Mouse (Mus musculus): ENCODE measurements around the gene Veph1. TPM values are rescaled to one million over a fixed set of nuclear protein-coding genes. Genes with fewer than 3 reads are reported as not detected.
A peak's percentile ranks its signal among the peaks of the same experiment; 100 is the strongest.

Veph1 gene
- polyA plus RNA-seq, 1 experiment from 2014 or later = 10.0 TPM

DNA sequence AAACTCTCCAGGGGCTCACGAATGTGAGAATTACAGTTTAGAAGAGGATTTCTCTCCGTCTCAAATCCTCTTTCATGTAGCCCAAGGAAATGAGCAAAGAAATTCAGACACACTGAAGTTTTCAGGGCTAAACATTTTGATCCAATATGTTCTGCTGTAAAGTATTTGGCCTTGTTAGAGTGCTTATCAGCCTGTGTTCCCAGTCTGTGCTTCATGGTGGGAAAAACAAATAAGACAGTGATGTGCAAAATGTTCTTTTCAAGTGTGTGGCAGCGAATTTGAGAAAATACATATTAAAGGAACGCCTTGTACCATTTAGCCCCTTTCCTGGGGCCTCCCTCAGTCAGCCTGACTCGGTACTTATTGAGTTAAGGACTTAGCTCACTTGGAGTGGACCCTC, 213.2 kb downstream of the Veph1 start:
- Histone ChIP-seq H3K4me3 (no peak overlapping the region), H3K36me3 (ENCODE audit: poor library complexity, severe bottlenecking) (no peaks in the 10 kb centered on the region), H3K9ac (no peak overlapping the region), H3K4me1 (peaks cover 10% of the 10 kb centered on the region), H3K27me3 (no peaks in the 10 kb centered on the region), H3K27ac (no peak overlapping the region; the same call in 1 of the 2 replicates), H3K9me3 (replicated peaks) (0 out of 2 replicates have a peak, but pooled peaks cover 3% of the 10 kb centered on the region), H3K4me2 (no peak overlapping the region)
- ATAC-seq = peak; percentile 32; the same call in 1 of the 2 replicates
- 65% methylated on average over 5 of the region's 5 CpGs for WGBS

DNA sequence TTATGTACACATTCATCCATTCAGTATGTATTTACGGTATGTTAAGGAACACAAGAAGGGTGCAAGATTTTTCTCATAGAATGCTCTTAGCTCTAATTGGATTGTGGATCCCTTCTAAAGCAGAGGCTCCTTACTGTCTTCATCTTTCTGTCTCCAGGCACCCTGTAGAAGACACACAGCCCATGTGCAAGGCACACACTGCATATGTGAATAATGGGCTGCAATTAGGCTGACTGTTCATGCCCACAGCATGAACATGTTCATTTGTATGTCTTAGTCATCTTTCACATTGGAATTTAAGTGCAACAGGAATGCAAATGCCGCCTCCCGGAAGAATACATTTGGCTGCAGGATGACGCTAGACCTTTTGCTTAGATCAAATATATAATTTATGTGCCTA, 213.7 kb downstream of the Veph1 start:
- 0 out of 2 replicates have a peak, but pooled peaks cover 3% of the 10 kb centered on the region for H3K9me3 ChIP-seq (replicated peaks)
- no peak overlapping the region for H3K9ac ChIP-seq
- ATAC-seq = no peak; the same call in 1 of the 2 replicates
- H3K27ac ChIP-seq = no peak overlapping the region
- no peaks in the 10 kb centered on the region for H3K36me3 ChIP-seq (ENCODE audit: poor library complexity, severe bottlenecking)
- WGBS = 89% methylated on average over 4 of the region's 4 CpGs
- no peaks in the 10 kb centered on the region for H3K27me3 ChIP-seq
- H3K4me3 ChIP-seq = no peak overlapping the region
- H3K4me2 ChIP-seq = no peak overlapping the region
- H3K4me1 ChIP-seq = peaks cover 10% of the 10 kb centered on the region

DNA sequence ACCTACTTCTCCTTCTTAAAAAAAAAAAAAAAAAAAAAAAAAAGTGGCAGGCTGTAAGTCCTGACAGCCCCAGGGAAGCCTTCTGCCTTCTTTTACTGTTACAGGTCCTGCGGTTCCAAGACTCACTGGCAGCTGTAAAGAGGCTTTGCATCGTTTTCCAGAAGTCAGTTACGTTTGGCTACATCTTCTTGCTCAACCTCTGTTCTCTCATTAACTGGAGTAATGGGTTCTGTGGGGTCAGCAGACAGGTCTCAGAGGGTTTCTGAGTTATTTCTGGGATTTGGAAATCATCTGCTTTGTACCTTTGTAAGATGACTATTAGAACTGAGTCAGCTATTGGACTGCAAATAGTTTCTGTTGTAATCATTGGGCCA, 215.3 kb downstream of the Veph1 start:
- Histone ChIP-seq H3K9ac (no peak overlapping the region), H3K36me3 (ENCODE audit: poor library complexity, severe bottlenecking) (no peaks in the 10 kb centered on the region), H3K4me3 (no peak overlapping the region), H3K4me2 (no peak overlapping the region), H3K4me1 (peaks cover 10% of the 10 kb centered on the region), H3K27me3 (no peaks in the 10 kb centered on the region), H3K27ac (no peak overlapping the region), H3K9me3 (replicated peaks) (0 out of 2 replicates have a peak, but pooled peaks cover under 1% of the 10 kb centered on the region)
- 54% methylated on average over 3 of the region's 3 CpGs for WGBS
- no peak for ATAC-seq

DNA sequence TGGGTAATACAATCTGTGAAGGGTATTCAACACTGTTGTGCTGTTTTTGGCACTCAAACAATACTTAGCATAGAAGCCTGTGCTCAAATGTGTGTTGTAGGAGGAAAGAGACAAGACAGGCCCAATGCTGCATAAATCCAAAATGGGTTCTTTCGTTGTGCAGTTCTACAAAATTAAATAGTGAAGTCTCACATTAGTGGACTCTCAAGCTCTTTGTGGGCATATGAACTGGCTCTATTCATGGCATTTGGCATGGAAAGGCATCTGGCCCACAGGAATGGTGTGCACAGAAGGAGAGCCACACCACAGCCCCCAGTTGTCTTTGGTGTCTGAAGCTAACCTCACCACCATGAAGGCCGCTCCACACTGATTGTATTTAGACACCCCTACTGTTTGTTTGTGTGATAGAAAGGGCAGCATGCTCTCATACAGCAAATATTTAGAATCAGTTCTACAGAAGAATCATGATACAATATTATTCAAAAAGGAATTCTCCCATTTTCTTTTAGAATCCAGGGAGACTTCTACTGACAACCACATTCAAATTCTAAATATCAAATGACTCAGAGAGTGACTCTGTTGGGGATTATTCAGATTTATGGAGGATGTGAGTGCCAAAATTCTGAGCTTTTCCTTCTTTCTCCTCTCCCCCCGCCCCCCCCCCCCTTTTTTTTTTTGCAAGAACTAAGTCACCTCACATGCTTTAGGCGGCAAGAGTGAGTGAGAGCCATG, 215.8 kb downstream of the Veph1 start:
- peaks cover 10% of the 10 kb centered on the region for H3K4me1 ChIP-seq
- WGBS = 86% methylated on average over 3 of the region's 4 CpGs
- no peak overlapping the region for H3K4me3 ChIP-seq
- H3K27ac ChIP-seq = no peak overlapping the region
- H3K4me2 ChIP-seq = no peak overlapping the region
- H3K9me3 ChIP-seq (replicated peaks) = no peaks in the 10 kb centered on the region
- no peaks in the 10 kb centered on the region for H3K27me3 ChIP-seq
- H3K36me3 ChIP-seq (ENCODE audit: poor library complexity, severe bottlenecking) = no peaks in the 10 kb centered on the region
- no peak for ATAC-seq
- no peak overlapping the region for H3K9ac ChIP-seq

DNA sequence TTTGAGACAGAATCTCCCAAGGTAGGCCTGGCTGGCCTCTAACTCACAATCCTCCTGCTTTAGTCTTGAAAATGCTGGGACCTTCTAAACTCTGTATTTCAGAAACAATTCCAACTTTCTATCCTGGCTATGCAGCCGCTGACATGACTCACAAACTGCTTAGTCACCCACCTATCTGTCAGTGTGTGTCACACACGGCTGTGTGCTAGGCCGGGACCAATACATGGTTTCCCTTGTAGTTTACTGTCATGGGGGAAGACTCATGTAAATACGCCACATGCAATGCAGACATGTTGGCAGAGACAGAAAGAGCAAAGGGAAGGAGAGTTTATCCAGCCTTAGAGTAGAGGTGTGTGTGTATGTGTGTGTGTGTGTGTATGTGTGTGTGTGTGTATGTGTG, 216.8 kb downstream of the Veph1 start:
- no peaks in the 10 kb centered on the region for H3K9me3 ChIP-seq (replicated peaks)
- H3K4me1 ChIP-seq = peaks cover 10% of the 10 kb centered on the region
- no peak overlapping the region for H3K9ac ChIP-seq
- no peak overlapping the region for H3K27ac ChIP-seq
- 92% methylated on average over 4 of the region's 4 CpGs for WGBS
- ATAC-seq = no peak
- no peak overlapping the region for H3K4me2 ChIP-seq
- no peaks in the 10 kb centered on the region for H3K27me3 ChIP-seq
- no peak overlapping the region for H3K4me3 ChIP-seq
- H3K36me3 ChIP-seq (ENCODE audit: poor library complexity, severe bottlenecking) = no peaks in the 10 kb centered on the region

DNA sequence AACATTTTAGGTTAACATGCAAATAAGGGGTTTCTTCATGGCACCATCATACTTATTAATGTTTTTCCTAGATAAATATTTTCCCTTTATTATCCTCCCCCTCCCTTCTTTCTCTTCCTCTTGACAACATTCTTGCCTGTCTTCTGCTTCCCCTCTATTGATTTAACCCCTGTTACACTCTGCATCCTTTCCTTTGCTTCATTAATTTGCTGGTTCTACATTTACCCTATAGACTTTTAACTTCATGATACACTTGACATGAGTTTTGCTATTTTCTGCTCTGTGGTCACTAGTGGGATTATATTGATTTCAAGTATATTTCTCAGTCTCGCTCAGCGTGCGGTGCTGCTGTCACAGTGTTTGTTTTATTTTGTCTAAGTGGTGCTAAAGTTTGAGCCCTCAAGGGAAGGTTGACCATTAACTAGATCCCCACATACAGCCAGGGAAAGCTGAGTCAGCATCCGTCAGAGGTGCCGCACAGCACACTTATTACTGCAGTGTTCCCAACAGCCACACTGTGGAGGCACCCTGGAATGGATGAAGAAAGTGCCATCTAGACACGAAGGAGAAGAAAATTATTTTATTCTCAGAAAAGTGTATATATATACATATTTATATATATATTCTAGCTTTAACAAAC, 217.6 kb downstream of the Veph1 start:
- H3K4me1 ChIP-seq = peaks cover 8% of the 10 kb centered on the region
- no peaks in the 10 kb centered on the region for H3K27me3 ChIP-seq
- no peak overlapping the region for H3K4me3 ChIP-seq
- no peaks in the 10 kb centered on the region for H3K36me3 ChIP-seq (ENCODE audit: poor library complexity, severe bottlenecking)
- 88% methylated on average over 6 of the region's 6 CpGs for WGBS
- no peak overlapping the region for H3K27ac ChIP-seq
- H3K9me3 ChIP-seq (replicated peaks) = no peaks in the 10 kb centered on the region
- ATAC-seq = no peak
- no peak overlapping the region for H3K4me2 ChIP-seq
- no peak overlapping the region for H3K9ac ChIP-seq

DNA sequence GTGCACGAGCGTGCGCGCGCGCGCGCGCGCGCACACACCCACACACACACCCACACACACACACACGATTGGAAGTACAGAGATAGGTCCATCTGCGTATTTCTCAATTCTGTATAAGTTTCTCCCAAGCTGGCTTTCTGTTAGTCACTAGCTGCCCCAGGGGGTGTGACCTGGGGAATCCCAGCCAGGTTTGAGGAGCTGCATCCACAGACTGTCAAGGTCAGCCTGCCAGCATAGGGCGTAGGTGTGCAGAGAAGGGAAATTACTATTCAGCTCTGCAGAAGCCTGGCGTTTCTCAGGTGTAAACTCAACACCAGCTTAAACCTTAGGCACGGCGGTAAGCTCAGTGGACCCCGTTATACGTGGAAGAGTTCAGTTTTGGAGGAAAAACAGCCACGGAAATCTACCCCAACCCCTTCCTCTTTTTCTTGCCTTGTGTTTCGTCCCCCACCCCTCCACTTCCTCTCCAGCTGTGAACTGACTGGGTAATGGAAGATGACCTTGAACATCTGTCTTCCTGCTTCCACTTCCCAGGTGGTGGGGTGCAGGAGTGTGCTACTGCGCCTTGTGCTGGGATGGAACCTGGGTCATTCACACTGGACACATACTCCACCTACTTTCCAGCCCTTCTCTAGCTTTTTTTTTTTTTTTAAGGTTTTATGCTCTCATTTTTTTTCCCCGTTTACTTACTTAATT, 218.5 kb downstream of the Veph1 start:
- WGBS = 91% methylated on average over 23 of the region's 23 CpGs
- H3K9ac ChIP-seq = no peak overlapping the region
- H3K4me2 ChIP-seq = no peak overlapping the region
- no peak overlapping the region for H3K4me3 ChIP-seq
- no peaks in the 10 kb centered on the region for H3K36me3 ChIP-seq (ENCODE audit: poor library complexity, severe bottlenecking)
- H3K27me3 ChIP-seq = no peaks in the 10 kb centered on the region
- no peak for ATAC-seq
- H3K9me3 ChIP-seq (replicated peaks) = no peaks in the 10 kb centered on the region
- no peak overlapping the region for H3K27ac ChIP-seq
- 0 out of 2 replicates have a peak, but pooled peaks cover under 1% of the 10 kb centered on the region for H3K4me1 ChIP-seq

DNA sequence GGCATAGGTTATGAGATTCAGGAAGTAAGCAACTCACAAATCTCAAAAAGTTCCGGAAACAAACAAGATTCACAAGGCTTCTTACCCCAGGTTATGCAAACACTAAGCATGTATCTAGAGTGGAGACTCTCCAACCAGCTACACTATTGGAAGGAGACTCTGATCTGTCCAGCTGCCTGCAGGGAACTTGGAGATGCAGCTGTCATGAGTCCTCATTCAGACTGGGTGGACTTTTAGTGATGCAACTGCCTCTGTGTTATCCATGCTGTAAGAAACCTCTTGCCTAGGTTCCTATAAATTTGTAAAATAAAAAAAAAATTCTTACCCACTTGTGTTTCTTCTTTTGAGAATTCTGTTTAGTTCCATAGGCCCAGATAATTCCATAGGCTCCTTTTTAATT, 226.4 kb downstream of the Veph1 start:
- Histone ChIP-seq H3K27ac (no peak overlapping the region), H3K9me3 (replicated peaks) (no peaks in the 10 kb centered on the region), H3K4me1 (no peaks in the 10 kb centered on the region), H3K4me2 (no peak overlapping the region), H3K4me3 (no peak overlapping the region), H3K27me3 (no peaks in the 10 kb centered on the region), H3K36me3 (ENCODE audit: poor library complexity, severe bottlenecking) (no peaks in the 10 kb centered on the region), H3K9ac (no peak overlapping the region)
- ATAC-seq = no peak
- 95% methylated on average over 1 of the region's 1 CpGs for WGBS

DNA sequence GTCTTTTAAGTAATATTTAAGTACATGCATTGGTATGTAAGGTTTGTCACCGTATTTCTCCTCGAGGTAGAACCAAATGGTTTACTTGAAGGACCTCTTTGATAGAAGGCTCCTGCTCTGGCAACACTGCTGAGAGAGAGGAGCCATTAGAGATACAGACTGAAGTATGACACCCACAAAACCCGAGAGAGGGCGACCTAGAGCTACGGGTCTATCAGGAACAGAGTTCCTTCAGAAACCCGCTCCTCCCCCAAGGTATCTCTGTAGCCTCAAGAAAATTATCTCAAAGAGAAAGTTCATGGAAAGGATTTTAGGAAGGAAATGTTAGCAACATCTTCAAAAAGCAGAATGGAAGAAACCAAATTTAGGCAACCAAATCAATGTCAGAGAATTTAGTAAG, 232.8 kb downstream of the Veph1 start:
- WGBS = 54% methylated on average over 6 of the region's 6 CpGs
- Histone ChIP-seq H3K27ac (no peak overlapping the region), H3K36me3 (ENCODE audit: poor library complexity, severe bottlenecking) (no peaks in the 10 kb centered on the region), H3K4me2 (no peak overlapping the region), H3K9me3 (replicated peaks) (no peaks in the 10 kb centered on the region), H3K4me3 (no peak overlapping the region), H3K9ac (no peak overlapping the region), H3K27me3 (no peaks in the 10 kb centered on the region), H3K4me1 (no peaks in the 10 kb centered on the region)
- no peak for ATAC-seq

DNA sequence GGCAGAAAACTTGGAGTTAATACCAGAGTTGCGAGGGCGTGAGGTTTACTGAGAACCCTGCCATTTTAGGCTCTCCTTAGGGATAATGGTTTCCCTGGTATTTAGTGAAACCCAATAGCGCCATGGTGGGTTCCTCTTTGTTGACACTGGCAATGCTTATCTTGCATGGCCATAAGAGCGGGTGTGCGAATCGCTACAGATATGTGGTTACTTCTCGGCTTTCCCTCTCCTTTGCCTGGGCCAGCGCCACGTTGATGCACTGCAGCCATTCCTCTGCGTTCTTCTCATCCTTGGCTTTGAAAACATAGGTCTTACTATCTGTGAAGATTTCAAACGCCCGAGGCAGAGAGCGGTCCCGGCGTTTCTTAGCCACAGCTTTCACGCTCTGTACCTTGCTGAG, 239.7 kb downstream of the Veph1 start:
- Histone ChIP-seq H3K27ac (no peak overlapping the region), H3K36me3 (ENCODE audit: poor library complexity, severe bottlenecking) (no peaks in the 10 kb centered on the region), H3K27me3 (no peaks in the 10 kb centered on the region), H3K9ac (no peak overlapping the region), H3K4me1 (no peaks in the 10 kb centered on the region), H3K4me2 (no peak overlapping the region), H3K9me3 (replicated peaks) (no peaks in the 10 kb centered on the region), H3K4me3 (no peak overlapping the region)
- ATAC-seq = no peak
- WGBS = 96% methylated on average over 16 of the region's 16 CpGs

DNA sequence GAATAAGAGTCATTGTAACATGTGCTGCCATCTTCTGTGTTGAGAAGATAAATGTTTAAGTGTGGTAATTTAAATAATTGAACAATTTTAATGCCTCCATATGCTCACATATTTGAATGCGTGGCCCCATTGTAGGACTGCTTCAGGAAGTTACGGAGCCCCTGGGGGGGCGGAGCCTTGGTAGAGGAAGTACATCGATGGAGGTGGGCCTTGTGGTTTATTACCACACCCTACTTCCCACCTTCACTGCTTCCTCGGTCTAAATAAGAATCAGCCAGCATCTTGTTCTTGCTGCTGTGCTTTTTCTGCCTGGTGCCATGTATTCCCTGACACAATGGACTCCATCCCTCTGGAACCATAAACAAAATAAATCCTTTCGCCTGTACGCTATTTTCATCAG, 241.0 kb downstream of the Veph1 start:
- no peak overlapping the region for H3K4me2 ChIP-seq
- no peak overlapping the region for H3K27ac ChIP-seq
- no peaks in the 10 kb centered on the region for H3K27me3 ChIP-seq
- no peaks in the 10 kb centered on the region for H3K36me3 ChIP-seq (ENCODE audit: poor library complexity, severe bottlenecking)
- 96% methylated on average over 7 of the region's 7 CpGs for WGBS
- ATAC-seq = no peak
- H3K9ac ChIP-seq = no peak overlapping the region
- no peaks in the 10 kb centered on the region for H3K9me3 ChIP-seq (replicated peaks)
- no peak overlapping the region for H3K4me3 ChIP-seq
- 0 out of 2 replicates have a peak, but pooled peaks cover 1% of the 10 kb centered on the region for H3K4me1 ChIP-seq

Measured in forebrain, embryonic 13.5 days (tissue).